Mouse (Mus musculus) cerebellum, adult (tissue): ENCODE data around the gene Vmn2r54.
"Not testable (repeated sequence)": the region's sequence is repeated elsewhere in the genome, so short reads cannot be mapped to it uniquely, and the experiment has no call there.

ENCODE experiments used
- ATAC-seq: cut with Nextera tagmentation; 2 replicates; pipeline ENCODE4 v1.9.2; 2017; ENCODE audit warnings: mild to moderate bottlenecking, moderate library complexity, mixed read lengths; ENCODE audit not compliant: insufficient number of reproducible peaks, low FRiP score, low TSS enrichment

The Vmn2r54 gene

DNA sequence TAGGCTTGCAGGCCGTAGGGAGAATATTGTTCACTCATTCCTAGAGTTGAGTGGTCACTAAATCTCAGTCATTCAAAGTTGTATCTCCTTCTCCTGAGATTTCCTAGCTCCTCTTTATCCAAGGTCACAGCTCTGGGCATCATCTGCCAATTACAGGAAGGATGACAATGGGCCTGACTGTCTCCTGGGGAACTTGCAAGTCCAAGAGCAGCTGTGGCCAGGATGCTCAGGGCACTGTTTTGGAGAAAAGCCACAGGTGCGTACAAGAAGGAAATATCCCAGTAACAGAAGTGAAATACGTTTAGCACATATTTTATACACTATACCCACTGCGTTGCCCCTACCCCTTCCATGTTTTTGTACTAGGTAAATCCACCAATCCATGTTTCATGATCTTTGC is at the start of gene Vmn2r54:
Gene Vmn2r54, minus strand, starts transcription at position 101 of the 400 bp plus-strand sequence.
- ATAC-seq: not testable (repeated sequence)

DNA sequence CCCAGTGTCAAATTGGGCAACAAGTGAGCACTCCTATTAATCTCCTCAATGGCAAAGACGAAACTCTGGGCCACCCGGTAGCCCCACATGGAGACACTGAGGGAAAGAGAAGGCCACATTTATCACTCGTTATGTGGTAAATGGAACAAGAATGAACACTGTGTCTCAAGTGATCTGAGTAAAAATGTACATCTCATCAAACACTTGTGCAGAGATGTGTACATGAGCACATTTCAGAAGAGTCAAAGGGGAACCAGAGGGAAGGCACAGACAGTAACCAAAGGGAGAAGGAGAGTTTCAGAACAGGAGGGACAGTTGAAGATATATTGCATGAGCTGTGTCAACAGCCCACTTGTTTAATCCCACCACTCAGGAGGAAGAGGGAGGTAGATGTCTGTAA is 44.8 kb upstream of the Vmn2r54 start, which contains the start of gene Vmn2r55:
Gene Vmn2r55, minus strand, starts transcription at position 101 of the 400 bp plus-strand sequence.
- not testable (repeated sequence) for ATAC-seq

DNA sequence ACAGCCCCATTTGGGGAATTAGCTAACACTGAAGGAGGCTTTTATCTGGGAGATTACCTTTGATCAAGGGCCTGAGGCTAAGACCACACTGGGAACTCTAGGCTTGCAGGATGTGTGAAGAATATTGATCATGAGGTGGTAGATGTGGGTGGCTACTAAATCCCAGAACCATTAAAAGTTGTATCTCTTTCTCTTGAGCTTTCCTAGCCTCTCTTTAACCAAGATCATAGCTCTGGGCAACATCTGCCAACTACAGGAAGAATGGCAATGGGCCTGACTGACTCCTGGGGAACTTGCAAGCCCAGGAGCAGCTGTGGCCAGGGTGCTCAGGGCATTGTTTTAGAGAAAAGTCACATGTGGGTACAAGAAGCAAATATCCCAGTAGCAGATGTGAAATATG is 31.4 kb downstream of the Vmn2r54 start, which contains the start of gene Vmn2r53:
Gene Vmn2r53, minus strand, starts transcription at position 101 of the 400 bp plus-strand sequence.
- no peak for ATAC-seq
